Mouse (Mus musculus) hindbrain, embryonic 11.5 days (tissue): Measurements from ENCODE around the gene Acvr1. TPM values are rescaled to one million over a fixed set of nuclear protein-coding genes. Genes with fewer than 3 reads are reported as not detected.

Experiments
- ATAC-seq: fragments of 200-750 bp; cut with Nextera tagmentation; 2 replicates; pipeline ENCODE4 v1.8.0; 2017; ENCODE audit warnings: mild to moderate bottlenecking, moderate TSS enrichment, moderate library complexity; ENCODE audit not compliant: low FRiP score
- DNase-seq: peaks from one replicate; pipeline ENCODE4 v3.0.0-alpha.2; 2015; ENCODE audit warnings: low spot score
- H3K27ac ChIP-seq: fragments of 300-500 bp; sonication (generic); 2 replicates; pipeline ENCODE4 v1.5.1; 2014; ENCODE audit warnings: mild to moderate bottlenecking, low read depth, low read length
- H3K27me3 ChIP-seq: fragments of 300-500 bp; sonication (generic); 2 replicates; pipeline ENCODE4 v1.6.1; 2014; ENCODE audit warnings: mild to moderate bottlenecking, low read length, moderate library complexity, mixed read lengths; ENCODE audit not compliant: control insufficient read depth, insufficient read depth
- H3K36me3 ChIP-seq: fragments of 300-500 bp; sonication (generic); 2 replicates; pipeline ENCODE4 v1.6.1; 2014; ENCODE audit warnings: mild to moderate bottlenecking, low read length, moderate library complexity, mixed read lengths; ENCODE audit not compliant: control insufficient read depth, insufficient read depth
- H3K4me1 ChIP-seq: fragments of 300-500 bp; sonication (generic); replicated peaks from 2 replicates; pipeline ENCODE4 v1.6.1; 2014; ENCODE audit warnings: low read length, mixed read lengths; ENCODE audit not compliant: control insufficient read depth, insufficient read depth
- H3K4me2 ChIP-seq: fragments of 300-500 bp; sonication (generic); replicated peaks from 2 replicates; pipeline ENCODE4 v1.6.1; 2014; ENCODE audit warnings: mild to moderate bottlenecking, low read depth, low read length
- H3K4me3 ChIP-seq: fragments of 300-500 bp; sonication (generic); 2 replicates; pipeline ENCODE4 v1.5.1; 2014; ENCODE audit warnings: low read depth, low read length
- H3K9ac ChIP-seq: fragments of 300-500 bp; sonication (generic); 2 replicates; pipeline ENCODE4 v1.6.1; 2014; ENCODE audit warnings: low read depth, low read length
- H3K9me3 ChIP-seq: fragments of 300-500 bp; sonication (generic); 2 replicates; pipeline ENCODE4 v1.6.1; 2016; ENCODE audit warnings: low read length; ENCODE audit not compliant: control insufficient read depth
- WGBS: fragments of 180-500 bp; shearing (Covaris S2); extraction: QIAGEN DNeasy Blood & Tissue Kit; methylation state at CpG from one replicate; pipeline ENCODE4 v1.1.7; 2014; 5-methylcytosine and 5-hydroxymethylcytosine counted together
- polyA plus RNA-seq: library from polyadenylated mRNA; unstranded; fragments of >200 nt; fragmentation: Nextera tagmentation; extraction: Ambion mirVana; gene quantifications from 2 replicates; pipeline ENCODE4 v1.2.1, GENCODE M21; 2014

Gene Acvr1
- polyA plus RNA-seq, 1 experiment from 2014 or later: 6.0 TPM

DNA sequence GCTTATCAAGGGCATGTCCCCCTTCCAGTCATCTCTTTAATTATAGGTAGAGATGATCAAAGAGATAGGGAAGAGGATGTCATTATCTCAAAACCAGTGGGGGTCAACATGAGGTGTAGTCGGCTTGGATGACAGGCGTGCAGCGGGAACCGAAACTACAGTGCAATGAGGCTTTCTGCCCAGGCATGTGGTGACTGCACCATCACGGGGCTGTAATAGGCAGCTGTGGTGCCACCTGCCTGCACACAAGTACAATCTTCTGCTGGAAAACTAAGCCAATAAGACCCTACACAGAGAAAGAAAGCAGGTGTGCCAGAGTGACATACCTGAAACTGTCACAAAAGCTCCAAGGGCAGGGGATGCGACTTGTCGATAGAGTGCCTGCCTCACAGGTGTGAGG, 96.7 kb downstream of the Acvr1 start:
- Histone ChIP-seq H3K9ac (no peak overlapping the region), H3K9me3 (no peaks in the 10 kb centered on the region), H3K4me1 (no peaks in the 10 kb centered on the region), H3K27me3 (no peaks in the 10 kb centered on the region), H3K36me3 (peaks cover 7% of the 10 kb centered on the region; the same call in 1 of the 2 replicates), H3K27ac (no peak overlapping the region), H3K4me3 (no peak overlapping the region), H3K4me2 (no peak overlapping the region)
- DNase-seq (no peak), ATAC-seq (no peak)
- 97% methylated on average over 7 of the region's 7 CpGs for WGBS

DNA sequence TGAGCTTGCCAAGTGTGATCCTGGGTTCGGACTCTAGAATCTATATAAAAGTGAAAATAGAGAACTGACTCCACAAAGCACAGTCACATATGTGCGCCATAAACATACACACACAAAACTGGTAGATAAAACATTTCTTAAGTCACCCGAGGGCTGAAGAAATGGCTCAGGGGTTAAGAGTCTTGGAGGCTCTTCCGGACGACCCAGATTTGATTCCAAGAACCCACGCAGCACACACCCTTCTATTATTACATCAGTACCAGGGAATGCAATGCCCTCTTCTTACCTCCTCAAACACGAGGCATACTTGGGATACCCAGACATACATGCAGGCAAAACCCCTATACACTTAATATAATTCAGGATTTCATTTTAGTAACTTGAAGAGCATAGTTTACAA, 97.1 kb downstream of the Acvr1 start, which contains the start of gene Gm17409:
Gm17409 (plus strand) TSS at position 301 of the 400 bp plus-strand sequence.
- DNase-seq (no peak), ATAC-seq (no peak)
- Histone ChIP-seq H3K36me3 (peaks cover 7% of the 10 kb centered on the region; the same call in 1 of the 2 replicates), H3K9me3 (no peaks in the 10 kb centered on the region), H3K4me3 (no peak within 1 kb of the TSS), H3K27me3 (no peaks in the 10 kb centered on the region), H3K9ac (no peak within 1 kb of the TSS), H3K27ac (no peak within 1 kb of the TSS), H3K4me2 (no peak within 1 kb of the TSS), H3K4me1 (no peaks in the 10 kb centered on the region)
- WGBS: 87% methylated on average over 7 of the region's 7 CpGs

DNA sequence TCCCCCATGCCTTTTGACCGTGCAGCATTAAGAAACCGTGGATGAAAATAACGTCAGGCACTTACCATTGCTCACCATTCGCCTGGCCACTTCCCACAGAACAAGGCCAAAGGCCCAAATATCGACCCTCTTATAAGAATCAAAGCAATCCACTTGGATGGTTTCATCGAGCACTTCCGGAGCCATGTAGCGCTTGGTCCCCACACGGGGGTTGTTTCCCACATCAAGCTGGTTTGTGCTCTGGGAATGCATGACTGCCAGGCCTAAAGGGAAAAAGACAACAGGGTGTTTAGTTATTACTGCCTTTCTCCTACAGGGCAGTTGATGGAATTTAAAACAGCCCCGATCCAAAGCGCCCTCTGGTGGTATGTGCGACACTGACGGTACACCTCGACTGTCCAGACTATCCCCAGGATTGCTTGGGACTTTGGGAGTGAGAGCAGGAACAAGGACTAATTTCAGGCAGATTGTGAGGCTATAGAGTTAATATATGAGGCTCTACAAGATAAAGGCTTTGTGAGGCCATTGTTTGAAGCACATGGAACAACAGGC, 108.1 kb downstream of the Acvr1 start:
- Histone ChIP-seq H3K9ac (no peak overlapping the region), H3K4me2 (no peak overlapping the region), H3K9me3 (no peaks in the 10 kb centered on the region), H3K36me3 (0 out of 2 replicates have a peak, but pooled peaks cover 2% of the 10 kb centered on the region), H3K4me3 (no peak overlapping the region), H3K27me3 (no peaks in the 10 kb centered on the region), H3K27ac (no peak overlapping the region), H3K4me1 (no peaks in the 10 kb centered on the region)
- ATAC-seq (no peak), DNase-seq (peak; percentile 27)
- 87% methylated on average over 14 of the region's 14 CpGs for WGBS

DNA sequence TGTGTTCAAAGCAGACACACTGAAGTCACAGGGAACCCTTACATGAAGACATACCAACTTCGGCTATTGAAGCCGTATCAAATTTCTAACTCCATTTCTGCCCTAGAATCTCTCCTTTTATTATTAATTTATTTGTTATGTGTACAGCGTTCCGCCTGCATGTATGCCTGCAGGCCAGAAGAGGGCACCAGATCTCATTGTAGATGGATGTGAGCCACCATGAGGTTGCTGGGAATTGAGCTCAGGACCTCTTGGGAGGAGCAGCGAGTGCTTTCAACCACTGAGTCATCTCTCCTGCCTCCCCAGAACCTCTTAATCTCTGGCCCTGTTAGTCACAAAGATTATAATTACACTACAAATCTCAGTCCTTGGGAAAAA, 109.5 kb downstream of the Acvr1 start:
- H3K9me3 ChIP-seq: no peaks in the 10 kb centered on the region

DNA sequence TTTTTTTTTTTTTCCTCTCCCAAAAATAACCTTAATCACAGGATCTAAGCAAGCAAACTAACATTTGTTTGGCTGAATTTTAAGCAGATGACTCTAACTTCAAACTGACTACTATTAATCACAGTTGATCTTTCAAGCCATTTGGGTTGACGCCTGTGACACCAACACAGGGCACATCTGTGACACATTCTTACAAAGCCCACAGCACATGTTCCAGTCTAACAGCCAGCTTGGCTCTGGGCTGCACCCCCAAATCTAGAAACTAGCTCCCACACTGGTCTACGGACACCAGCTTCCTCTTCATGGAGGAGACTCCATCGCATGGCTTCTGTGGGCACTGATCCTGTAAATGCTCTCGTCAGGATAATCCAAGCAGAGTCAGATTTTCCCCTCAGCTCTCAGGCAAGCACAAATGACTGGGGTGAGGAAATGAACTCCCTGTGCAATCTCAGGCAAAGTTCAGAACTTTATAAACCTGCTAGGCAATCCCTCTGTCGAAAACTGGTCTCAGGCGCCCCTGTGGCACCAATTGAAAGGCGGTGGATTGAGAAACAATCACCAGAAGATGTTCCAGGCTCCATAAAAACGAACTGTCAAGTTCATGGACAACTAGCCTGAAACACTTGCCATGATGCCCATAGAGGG, 110.0 kb downstream of the Acvr1 start:
- 92% methylated on average over 8 of the region's 8 CpGs for WGBS
- no peak overlapping the region for H3K27ac ChIP-seq
- H3K4me2 ChIP-seq: no peak overlapping the region
- H3K9ac ChIP-seq: no peak overlapping the region
- H3K4me3 ChIP-seq: no peak overlapping the region
- no peak for DNase-seq
- ATAC-seq: no peak
- no peaks in the 10 kb centered on the region for H3K27me3 ChIP-seq
- H3K36me3 ChIP-seq: 0 out of 2 replicates have a peak, but pooled peaks cover 2% of the 10 kb centered on the region
- H3K9me3 ChIP-seq: no peaks in the 10 kb centered on the region
- H3K4me1 ChIP-seq: no peaks in the 10 kb centered on the region

More for the DNA sequence above, 109.5 kb downstream of the Acvr1 start:
- no peaks in the 10 kb centered on the region for H3K27me3 ChIP-seq
- 97% methylated on average over 5 of the region's 5 CpGs for WGBS
- 0 out of 2 replicates have a peak, but pooled peaks cover 2% of the 10 kb centered on the region for H3K36me3 ChIP-seq
- DNase-seq: no peak
- H3K4me3 ChIP-seq: no peak overlapping the region
- no peak overlapping the region for H3K4me2 ChIP-seq
- H3K9ac ChIP-seq: no peak overlapping the region
- no peak overlapping the region for H3K27ac ChIP-seq
- no peak for ATAC-seq
- no peaks in the 10 kb centered on the region for H3K4me1 ChIP-seq

DNA sequence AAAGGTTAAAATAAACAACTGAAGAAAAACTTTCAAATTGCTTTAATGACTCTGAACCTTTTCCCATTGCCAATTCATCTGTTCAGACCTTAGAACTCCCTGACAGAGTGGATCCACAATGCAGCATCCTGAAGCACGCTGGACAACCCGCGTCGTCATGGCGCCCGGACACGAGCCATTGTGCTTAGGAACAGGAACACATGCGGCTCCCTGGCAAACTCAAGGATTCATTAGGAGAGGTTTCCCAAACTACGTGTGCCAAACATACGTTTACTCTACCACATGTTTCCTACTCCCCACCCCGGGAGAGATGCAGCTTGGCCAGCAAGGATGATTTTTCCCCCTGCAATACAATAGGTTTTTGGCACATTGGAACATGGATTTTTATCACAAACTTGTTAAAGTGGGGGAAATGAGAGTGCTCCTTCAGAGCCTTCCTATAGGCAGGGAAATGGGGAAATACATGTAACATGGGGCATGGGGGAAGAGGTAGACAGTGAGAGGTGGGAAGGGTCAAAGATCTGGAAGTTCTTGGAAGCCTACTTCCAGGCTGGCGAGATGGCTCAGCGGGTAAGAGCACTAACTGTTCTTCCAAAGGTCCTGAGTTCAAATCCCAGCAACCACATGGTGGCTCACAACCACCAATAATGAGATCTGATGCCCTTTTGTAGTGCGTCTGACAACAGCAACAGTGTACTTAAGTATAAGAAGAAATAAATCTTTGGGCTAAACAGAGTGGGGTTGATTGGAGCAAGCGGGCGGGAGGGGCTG, 112.7 kb downstream of the Acvr1 start:
- Histone ChIP-seq H3K9ac (no peak overlapping the region), H3K4me3 (no peak overlapping the region), H3K4me2 (no peak overlapping the region), H3K4me1 (no peaks in the 10 kb centered on the region), H3K36me3 (0 out of 2 replicates have a peak, but pooled peaks cover 2% of the 10 kb centered on the region), H3K27me3 (no peaks in the 10 kb centered on the region), H3K27ac (no peak overlapping the region), H3K9me3 (no peaks in the 10 kb centered on the region)
- ATAC-seq (no peak), DNase-seq (no peak)
- WGBS: 90% methylated on average over 16 of the region's 16 CpGs

DNA sequence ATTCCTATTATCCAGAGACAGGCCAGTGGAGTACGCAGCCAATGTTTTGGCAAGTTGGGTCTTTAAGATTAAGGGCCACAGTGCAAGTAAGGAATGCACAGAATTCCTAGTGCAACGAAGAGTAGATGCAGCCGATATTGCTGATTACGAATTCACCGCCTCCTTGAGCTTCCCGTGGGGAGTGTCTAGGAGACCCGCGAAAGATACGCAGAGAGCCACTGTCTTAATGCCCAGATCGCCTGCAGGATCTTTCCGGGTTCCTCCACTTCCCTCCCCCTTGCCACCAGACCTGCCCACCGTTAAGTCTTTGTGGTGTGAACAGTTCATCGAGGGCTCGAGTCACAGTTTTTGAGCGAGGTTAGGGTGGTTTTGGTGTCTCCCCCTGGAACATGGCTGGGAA, 120.0 kb downstream of the Acvr1 start:
- H3K4me2 ChIP-seq: no peak overlapping the region
- no peaks in the 10 kb centered on the region for H3K9me3 ChIP-seq
- H3K9ac ChIP-seq: no peak overlapping the region
- H3K27ac ChIP-seq: no peak overlapping the region
- ATAC-seq (no peak), DNase-seq (no peak)
- no peaks in the 10 kb centered on the region for H3K27me3 ChIP-seq
- no peak overlapping the region for H3K4me3 ChIP-seq
- WGBS: 93% methylated on average over 15 of the region's 15 CpGs
- no peaks in the 10 kb centered on the region for H3K4me1 ChIP-seq
- H3K36me3 ChIP-seq: no peaks in the 10 kb centered on the region

DNA sequence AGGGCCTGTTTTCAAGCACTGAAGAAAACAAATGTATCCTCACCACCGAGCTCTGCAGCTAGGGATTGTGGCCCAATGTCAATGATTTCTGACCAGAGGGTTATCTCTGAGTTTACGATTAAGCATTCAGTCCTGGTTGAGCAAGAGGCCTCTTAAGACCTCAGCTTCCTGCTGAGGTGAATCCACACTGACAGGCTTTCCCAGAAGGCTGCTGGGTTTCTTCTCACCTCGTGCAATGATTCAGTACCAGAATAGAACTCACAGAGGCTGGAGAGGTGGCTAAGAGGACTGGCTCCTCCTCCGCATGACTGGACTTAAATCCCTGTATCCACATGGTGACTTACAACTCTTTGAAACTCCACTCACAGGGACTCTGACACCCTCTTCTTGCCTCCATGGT, 123.8 kb downstream of the Acvr1 start:
- DNase-seq: no peak
- no peak for ATAC-seq
- WGBS: 88% methylated on average over 4 of the region's 4 CpGs
- no peak overlapping the region for H3K9ac ChIP-seq
- no peaks in the 10 kb centered on the region for H3K9me3 ChIP-seq
- H3K27ac ChIP-seq: no peak overlapping the region
- no peak overlapping the region for H3K4me3 ChIP-seq
- H3K27me3 ChIP-seq: no peaks in the 10 kb centered on the region
- no peak overlapping the region for H3K4me2 ChIP-seq
- H3K4me1 ChIP-seq: no peaks in the 10 kb centered on the region
- H3K36me3 ChIP-seq: no peaks in the 10 kb centered on the region
